Mouse (Mus musculus): ENCODE results near the gene Tmf1. TPM values are rescaled to one million over a fixed set of nuclear protein-coding genes. Genes with fewer than 3 reads are reported as not detected.

Gene Tmf1
- polyA plus RNA-seq, 1 experiment from 2014 or later: 28.1 TPM

GRCm38 (mm10) chr6:97216154-97216821 lies 37.4 kb upstream of the Tmf1 start:
- Histone ChIP-seq H3K27ac (ENCODE audit: low read length) (no peak overlapping the region), H3K4me1 (ENCODE audit: insufficient read depth, low read length) (peaks cover 10% of the 10 kb centered on the region), H3K27me3 (ENCODE audit: insufficient read depth, low read length) (no peaks in the 10 kb centered on the region), H3K9me3 (ENCODE audit: low read length) (no peaks in the 10 kb centered on the region), H3K36me3 (ENCODE audit: insufficient read depth, low read length) (no peaks in the 10 kb centered on the region; the same call in 1 of the 2 replicates), H3K4me3 (ENCODE audit: low read length) (no peak overlapping the region), H3K9ac (replicated peaks; ENCODE audit: low read length) (no peak overlapping the region), H3K4me2 (replicated peaks; ENCODE audit: low read depth, low read length) (no peak overlapping the region)
- no peak for ATAC-seq (ENCODE audit: low FRiP score, low TSS enrichment)
- WGBS: 83% methylated on average over 4 of the region's 4 CpGs

DNA sequence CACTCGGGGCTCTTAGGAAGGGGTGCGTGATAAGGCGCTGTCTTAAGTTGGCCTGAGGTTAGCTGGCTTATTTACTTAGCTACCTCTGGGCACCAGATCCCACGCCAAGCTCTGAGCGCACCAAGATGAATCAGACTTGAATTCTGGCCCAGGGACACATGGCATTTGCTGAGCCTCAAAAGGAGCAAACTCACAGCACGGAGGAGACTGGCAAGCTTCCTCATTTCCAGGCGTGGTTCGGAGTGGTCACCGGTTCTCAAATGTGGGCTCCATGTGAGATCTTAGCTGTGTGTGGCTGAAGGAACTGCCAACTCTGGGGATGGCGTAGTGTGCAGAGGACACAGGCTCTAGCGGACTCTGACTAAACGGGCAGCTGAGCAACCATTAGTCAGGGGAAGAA lies 33.1 kb upstream of the Tmf1 start:
- peaks cover 18% of the 10 kb centered on the region for H3K4me1 ChIP-seq (ENCODE audit: insufficient read depth, low read length)
- no peaks in the 10 kb centered on the region for H3K9me3 ChIP-seq (ENCODE audit: low read length)
- WGBS: 67% methylated on average over 12 of the region's 12 CpGs
- H3K27me3 ChIP-seq (ENCODE audit: insufficient read depth, low read length): no peaks in the 10 kb centered on the region
- no peak overlapping the region; the same call in 1 of the 2 replicates for H3K27ac ChIP-seq (ENCODE audit: low read length)
- peak overlapping the region; percentile 43 for H3K9ac ChIP-seq (replicated peaks; ENCODE audit: low read length)
- no peaks in the 10 kb centered on the region; the same call in 1 of the 2 replicates for H3K36me3 ChIP-seq (ENCODE audit: insufficient read depth, low read length)
- peak overlapping the region; percentile 77 for H3K4me3 ChIP-seq (ENCODE audit: low read length)
- peak overlapping the region; percentile 79 for H3K4me2 ChIP-seq (replicated peaks; ENCODE audit: low read depth, low read length)
- no peak for ATAC-seq (ENCODE audit: low FRiP score, low TSS enrichment)

DNA sequence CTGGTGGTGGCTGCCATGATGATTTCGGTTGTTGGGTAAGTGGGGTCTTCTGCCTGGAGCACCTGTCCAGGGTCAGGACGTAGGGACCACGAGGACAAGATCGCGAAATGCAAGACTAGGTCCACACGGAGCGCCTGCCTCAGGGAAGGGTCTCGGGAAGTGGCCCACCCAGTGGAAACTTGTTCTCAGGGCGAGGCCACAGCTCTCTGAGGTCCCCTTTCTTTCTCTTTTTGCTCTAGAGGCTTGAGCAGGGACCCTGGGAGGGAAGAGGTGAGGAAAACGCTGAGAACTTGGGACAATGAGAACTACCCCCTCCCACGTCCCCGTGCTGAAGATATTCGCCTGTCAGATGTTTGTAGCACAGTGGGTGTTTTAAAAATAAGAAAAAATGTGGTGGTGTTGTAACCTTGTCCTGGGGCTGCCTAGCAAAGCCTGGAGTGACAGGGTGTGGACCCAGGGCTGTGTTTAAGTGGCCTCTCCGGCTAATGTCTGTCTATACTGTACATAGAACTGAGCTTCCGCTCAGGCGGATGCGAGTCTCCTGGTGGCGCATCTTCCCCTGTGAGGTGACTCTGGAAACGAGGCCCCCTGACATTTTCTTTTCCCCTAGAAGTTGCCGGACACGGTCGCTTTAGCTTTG lies 32.2 kb upstream of the Tmf1 start:
- Histone ChIP-seq H3K4me1 (ENCODE audit: insufficient read depth, low read length) (peaks cover 18% of the 10 kb centered on the region), H3K4me3 (ENCODE audit: low read length) (peak overlapping the region; percentile 77), H3K9ac (replicated peaks; ENCODE audit: low read length) (peak overlapping the region; percentile 83), H3K27me3 (ENCODE audit: insufficient read depth, low read length) (no peaks in the 10 kb centered on the region), H3K36me3 (ENCODE audit: insufficient read depth, low read length) (no peaks in the 10 kb centered on the region; the same call in 1 of the 2 replicates), H3K4me2 (replicated peaks; ENCODE audit: low read depth, low read length) (peak overlapping the region; percentile 79), H3K27ac (ENCODE audit: low read length) (peak overlapping the region; percentile 65; the same call in 1 of the 2 replicates), H3K9me3 (ENCODE audit: low read length) (no peaks in the 10 kb centered on the region)
- 2% methylated on average over 22 of the region's 22 CpGs for WGBS
- peak; percentile 77 for ATAC-seq (ENCODE audit: low FRiP score, low TSS enrichment)

DNA sequence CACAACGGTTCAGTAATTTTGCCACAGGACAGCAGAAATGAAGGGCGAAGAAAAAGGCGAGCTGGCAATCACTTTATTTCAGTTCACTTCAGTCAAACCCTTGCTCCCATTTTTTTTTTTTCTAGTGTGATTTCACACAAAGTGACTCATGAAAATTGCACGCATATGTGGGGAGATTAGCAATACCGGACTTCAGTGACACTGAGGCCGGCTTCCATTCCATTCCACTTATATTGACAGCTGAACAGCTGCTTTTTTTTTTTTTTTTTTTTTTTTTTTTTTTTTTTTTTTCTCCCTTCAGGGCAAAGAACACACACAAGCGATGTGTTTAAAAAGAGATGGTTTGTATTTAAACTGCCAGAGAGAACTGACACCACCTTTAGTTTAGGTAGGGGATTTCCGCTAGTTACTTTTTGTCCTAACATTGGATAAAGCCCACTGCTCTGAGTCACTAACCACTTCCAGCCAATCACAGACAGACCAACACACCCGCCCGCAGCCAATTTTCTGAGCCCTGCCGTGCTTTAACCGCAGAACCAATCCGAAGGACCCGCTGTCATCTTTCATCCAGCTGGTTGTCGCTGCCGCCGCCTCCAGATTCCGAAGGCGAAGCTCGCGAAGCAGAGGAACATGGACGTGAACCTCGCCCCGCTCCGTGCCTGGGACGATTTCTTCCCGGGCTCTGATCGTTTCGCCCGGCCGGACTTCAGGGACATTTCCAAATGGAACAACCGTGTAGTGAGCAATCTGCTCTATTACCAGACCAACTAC lies 31.5 kb upstream of the Tmf1 start, which contains the start of gene Arl6ip5:
TSS of gene Arl6ip5 (plus strand) at position 499 of the 771 bp plus-strand sequence.
- Histone ChIP-seq H3K4me2 (replicated peaks; ENCODE audit: low read depth, low read length) (peak within 1 kb of the TSS; percentile 79), H3K4me1 (ENCODE audit: insufficient read depth, low read length) (peaks cover 18% of the 10 kb centered on the region), H3K27ac (ENCODE audit: low read length) (peak within 1 kb of the TSS; percentile 66), H3K36me3 (ENCODE audit: insufficient read depth, low read length) (no peaks in the 10 kb centered on the region; the same call in 1 of the 2 replicates), H3K27me3 (ENCODE audit: insufficient read depth, low read length) (no peaks in the 10 kb centered on the region), H3K9me3 (ENCODE audit: low read length) (no peaks in the 10 kb centered on the region), H3K9ac (replicated peaks; ENCODE audit: low read length) (peak within 1 kb of the TSS; percentile 83), H3K4me3 (ENCODE audit: low read length) (peak within 1 kb of the TSS; percentile 77)
- WGBS: 10% methylated on average over 32 of the region's 32 CpGs
- ATAC-seq (ENCODE audit: low FRiP score, low TSS enrichment): peak; percentile 79

GRCm38 (mm10) chr6:97209751-97210150 lies 30.8 kb upstream of the Tmf1 start:
- Histone ChIP-seq H3K9ac (replicated peaks; ENCODE audit: low read length) (0 out of 2 replicates have a peak overlapping the region, but pooled peaks have one; percentile 25), H3K4me1 (ENCODE audit: insufficient read depth, low read length) (peaks cover 18% of the 10 kb centered on the region), H3K9me3 (ENCODE audit: low read length) (no peaks in the 10 kb centered on the region), H3K36me3 (ENCODE audit: insufficient read depth, low read length) (no peaks in the 10 kb centered on the region), H3K4me2 (replicated peaks; ENCODE audit: low read depth, low read length) (0 out of 2 replicates have a peak overlapping the region, but pooled peaks have one; percentile 79), H3K4me3 (ENCODE audit: low read length) (no peak overlapping the region), H3K27ac (ENCODE audit: low read length) (peak overlapping the region; percentile 66), H3K27me3 (ENCODE audit: insufficient read depth, low read length) (no peaks in the 10 kb centered on the region)
- no peak for ATAC-seq (ENCODE audit: low FRiP score, low TSS enrichment)
- 80% methylated on average over 4 of the region's 4 CpGs for WGBS

DNA sequence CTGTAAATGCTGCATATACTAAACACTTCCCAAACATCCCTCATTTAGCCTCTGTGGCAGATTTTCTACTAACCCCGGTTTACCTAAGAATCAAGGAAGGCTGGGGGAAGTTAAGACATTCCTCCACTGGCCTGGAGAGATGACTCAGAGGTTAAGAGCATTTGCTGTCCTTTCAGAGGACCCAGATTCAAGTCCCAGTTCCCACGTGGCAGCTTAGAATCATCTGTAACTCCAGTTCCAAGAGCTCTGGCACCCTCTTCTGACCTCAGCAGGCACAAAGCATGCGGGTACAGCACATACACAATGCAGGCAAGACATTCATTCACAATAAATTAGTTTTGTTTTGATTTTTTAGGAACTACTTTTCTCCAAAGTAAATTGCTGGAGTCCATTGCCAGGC lies 30.3 kb upstream of the Tmf1 start:
- H3K4me2 ChIP-seq (replicated peaks; ENCODE audit: low read depth, low read length): no peak overlapping the region
- H3K9ac ChIP-seq (replicated peaks; ENCODE audit: low read length): no peak overlapping the region
- peaks cover 22% of the 10 kb centered on the region for H3K4me1 ChIP-seq (ENCODE audit: insufficient read depth, low read length)
- no peaks in the 10 kb centered on the region for H3K27me3 ChIP-seq (ENCODE audit: insufficient read depth, low read length)
- no peak overlapping the region for H3K4me3 ChIP-seq (ENCODE audit: low read length)
- no peaks in the 10 kb centered on the region for H3K36me3 ChIP-seq (ENCODE audit: insufficient read depth, low read length)
- peak overlapping the region; percentile 66; the same call in 1 of the 2 replicates for H3K27ac ChIP-seq (ENCODE audit: low read length)
- WGBS: 55% methylated on average over 3 of the region's 3 CpGs
- ATAC-seq (ENCODE audit: low FRiP score, low TSS enrichment): no peak
- H3K9me3 ChIP-seq (ENCODE audit: low read length): no peaks in the 10 kb centered on the region

DNA sequence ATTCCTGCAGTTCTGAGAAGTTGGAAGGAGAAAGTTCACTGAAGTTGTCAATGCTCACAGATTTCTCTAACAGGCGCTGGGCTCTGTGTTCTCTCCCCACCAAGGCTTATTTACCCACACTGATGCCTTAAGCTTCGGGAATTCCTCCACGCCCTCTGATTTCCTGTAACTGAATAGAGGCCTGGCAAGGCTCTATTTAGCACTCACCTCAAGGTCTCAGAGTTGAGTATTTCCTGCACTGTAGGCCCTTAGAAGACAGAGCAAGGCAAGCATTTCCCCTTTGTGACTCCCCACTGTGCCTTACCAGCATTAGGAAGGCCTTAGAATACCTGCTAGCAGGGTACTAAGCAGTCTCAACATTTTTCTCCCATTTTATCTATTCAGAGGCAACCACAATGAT lies 29.5 kb upstream of the Tmf1 start:
- 37% methylated on average over 3 of the region's 3 CpGs for WGBS
- no peaks in the 10 kb centered on the region for H3K36me3 ChIP-seq (ENCODE audit: insufficient read depth, low read length)
- peaks cover 28% of the 10 kb centered on the region for H3K4me1 ChIP-seq (ENCODE audit: insufficient read depth, low read length)
- peak overlapping the region; percentile 56; the same call in 1 of the 2 replicates for H3K27ac ChIP-seq (ENCODE audit: low read length)
- no peak for ATAC-seq (ENCODE audit: low FRiP score, low TSS enrichment)
- H3K9me3 ChIP-seq (ENCODE audit: low read length): no peaks in the 10 kb centered on the region
- H3K9ac ChIP-seq (replicated peaks; ENCODE audit: low read length): no peak overlapping the region
- H3K4me3 ChIP-seq (ENCODE audit: low read length): no peak overlapping the region
- H3K27me3 ChIP-seq (ENCODE audit: insufficient read depth, low read length): no peaks in the 10 kb centered on the region
- H3K4me2 ChIP-seq (replicated peaks; ENCODE audit: low read depth, low read length): no peak overlapping the region

- ATAC-seq (ENCODE audit: low FRiP score, low TSS enrichment): no peak
- H3K9ac ChIP-seq (replicated peaks; ENCODE audit: low read length): no peak overlapping the region
- no peak overlapping the region for H3K4me2 ChIP-seq (replicated peaks; ENCODE audit: low read depth, low read length)
- 0 out of 2 replicates have a peak, but pooled peaks cover 2% of the 10 kb centered on the region for H3K36me3 ChIP-seq (ENCODE audit: insufficient read depth, low read length)
- H3K9me3 ChIP-seq (ENCODE audit: low read length): no peaks in the 10 kb centered on the region
- WGBS: 83% methylated on average over 4 of the region's 4 CpGs
- no peaks in the 10 kb centered on the region for H3K27me3 ChIP-seq (ENCODE audit: insufficient read depth, low read length)
- H3K27ac ChIP-seq (ENCODE audit: low read length): no peak overlapping the region
- H3K4me1 ChIP-seq (ENCODE audit: insufficient read depth, low read length): peaks cover 27% of the 10 kb centered on the region
- H3K4me3 ChIP-seq (ENCODE audit: low read length): no peak overlapping the region
Measured at GRCm38 (mm10) chr6:97207085-97207484, 28.2 kb upstream of the Tmf1 start.

DNA sequence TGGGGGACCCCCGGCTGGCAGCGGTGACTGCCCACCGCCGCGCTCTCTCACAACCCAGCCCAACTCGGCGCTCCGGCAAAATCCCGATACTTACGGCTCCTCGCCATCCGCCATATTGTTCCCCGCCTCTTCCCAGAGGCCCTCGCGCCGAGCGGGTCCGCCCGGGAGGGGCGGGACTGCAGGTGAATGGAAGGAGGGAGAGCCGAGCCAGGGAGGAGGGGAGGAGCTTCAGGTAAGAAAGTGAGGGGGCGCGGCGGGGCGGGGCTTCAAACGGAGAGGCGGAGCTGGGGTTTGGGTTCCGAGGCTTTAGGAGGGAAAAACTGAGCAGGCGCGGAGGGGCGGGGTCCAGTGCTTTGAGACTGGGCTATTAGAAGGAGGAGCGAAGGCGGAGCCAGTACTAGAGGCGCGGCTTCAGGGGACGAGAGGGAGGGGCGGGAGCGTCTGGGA lies 26.5 kb upstream of the Tmf1 start, which contains the start of gene Uba3:
TSS of gene Uba3 (minus strand) at position 209 of the 447 bp plus-strand sequence.
- H3K4me2 ChIP-seq (replicated peaks; ENCODE audit: low read depth, low read length): peak within 1 kb of the TSS; percentile 58
- H3K4me1 ChIP-seq (ENCODE audit: insufficient read depth, low read length): peaks cover 20% of the 10 kb centered on the region
- peak within 1 kb of the TSS; percentile 92 for H3K4me3 ChIP-seq (ENCODE audit: low read length)
- ATAC-seq (ENCODE audit: low FRiP score, low TSS enrichment): peak; percentile 97
- WGBS: under 1% methylated on average over 38 of the region's 38 CpGs
- H3K36me3 ChIP-seq (ENCODE audit: insufficient read depth, low read length): 0 out of 2 replicates have a peak, but pooled peaks cover 2% of the 10 kb centered on the region
- peak within 1 kb of the TSS; percentile 98 for H3K9ac ChIP-seq (replicated peaks; ENCODE audit: low read length)
- no peaks in the 10 kb centered on the region for H3K9me3 ChIP-seq (ENCODE audit: low read length)
- H3K27me3 ChIP-seq (ENCODE audit: insufficient read depth, low read length): no peaks in the 10 kb centered on the region
- peak within 1 kb of the TSS; percentile 82 for H3K27ac ChIP-seq (ENCODE audit: low read length)

Measured in kidney, embryonic 16.5 days (tissue).